Mouse (Mus musculus) heart, embryonic 16.5 days (tissue): ENCODE measurements around the gene Lad1. TPM values are rescaled to one million over a fixed set of nuclear protein-coding genes. Genes with fewer than 3 reads are reported as not detected.

Experiments used
- ATAC-seq: fragments of 200-750 bp; cut with Nextera tagmentation; replicated peaks from 2 replicates; pipeline ENCODE4 v1.8.0; 2017; ENCODE audit warnings: moderate number of reproducible peaks; ENCODE audit not compliant: insufficient read depth, low FRiP score; ENCODE audit errors: extremely low read depth
- H3K27ac ChIP-seq: fragments of 300-500 bp; sonication (generic); 2 replicates; pipeline ENCODE4 v1.5.1; 2014; ENCODE audit warnings: mild to moderate bottlenecking, low read length, control low read depth, moderate library complexity
- H3K27me3 ChIP-seq: fragments of 300-500 bp; sonication (generic); 2 replicates; pipeline ENCODE4 v1.6.1; 2014; ENCODE audit warnings: low read length, mixed read lengths; ENCODE audit not compliant: control insufficient read depth, insufficient read depth
- H3K36me3 ChIP-seq: fragments of 300-500 bp; sonication (generic); 2 replicates; pipeline ENCODE4 v1.6.1; 2014; ENCODE audit not compliant: control insufficient read depth, insufficient read depth
- H3K4me1 ChIP-seq: fragments of 300-500 bp; sonication (generic); 2 replicates; pipeline ENCODE4 v1.6.1; 2014; ENCODE audit warnings: low read length, mixed read lengths; ENCODE audit not compliant: control insufficient read depth, insufficient read depth
- H3K4me2 ChIP-seq: fragments of 300-500 bp; sonication (generic); 2 replicates; pipeline ENCODE4 v1.6.1; 2014; ENCODE audit warnings: low read depth, mild to moderate bottlenecking, control low read depth, low read length
- H3K4me3 ChIP-seq: fragments of 300-500 bp; sonication (generic); 2 replicates; pipeline ENCODE4 v1.5.1; 2014; ENCODE audit warnings: mild to moderate bottlenecking, control low read depth, low read length
- H3K9ac ChIP-seq: fragments of 300-500 bp; sonication (generic); 2 replicates; pipeline ENCODE4 v1.6.1; 2014; ENCODE audit warnings: low read length, control low read depth
- H3K9me3 ChIP-seq: fragments of 300-500 bp; sonication (generic); replicated peaks from 2 replicates; pipeline ENCODE4 v1.6.1; 2016; ENCODE audit warnings: low read length; ENCODE audit not compliant: control insufficient read depth
- WGBS: fragments of 180-500 bp; shearing (Covaris S2); extraction: QIAGEN DNeasy Blood & Tissue Kit; methylation state at CpG from one replicate; pipeline ENCODE4 v1.1.7; 2014; 5-methylcytosine and 5-hydroxymethylcytosine counted together
- polyA plus RNA-seq: library from polyadenylated mRNA; unstranded; fragments of >200 nt; fragmentation: Nextera tagmentation; extraction: Ambion mirVana; gene quantifications from 2 replicates; pipeline ENCODE4 v1.2.1, GENCODE M21; 2015

Gene Lad1
- polyA plus RNA-seq, 1 experiment from 2014 or later = 5.9 TPM

DNA sequence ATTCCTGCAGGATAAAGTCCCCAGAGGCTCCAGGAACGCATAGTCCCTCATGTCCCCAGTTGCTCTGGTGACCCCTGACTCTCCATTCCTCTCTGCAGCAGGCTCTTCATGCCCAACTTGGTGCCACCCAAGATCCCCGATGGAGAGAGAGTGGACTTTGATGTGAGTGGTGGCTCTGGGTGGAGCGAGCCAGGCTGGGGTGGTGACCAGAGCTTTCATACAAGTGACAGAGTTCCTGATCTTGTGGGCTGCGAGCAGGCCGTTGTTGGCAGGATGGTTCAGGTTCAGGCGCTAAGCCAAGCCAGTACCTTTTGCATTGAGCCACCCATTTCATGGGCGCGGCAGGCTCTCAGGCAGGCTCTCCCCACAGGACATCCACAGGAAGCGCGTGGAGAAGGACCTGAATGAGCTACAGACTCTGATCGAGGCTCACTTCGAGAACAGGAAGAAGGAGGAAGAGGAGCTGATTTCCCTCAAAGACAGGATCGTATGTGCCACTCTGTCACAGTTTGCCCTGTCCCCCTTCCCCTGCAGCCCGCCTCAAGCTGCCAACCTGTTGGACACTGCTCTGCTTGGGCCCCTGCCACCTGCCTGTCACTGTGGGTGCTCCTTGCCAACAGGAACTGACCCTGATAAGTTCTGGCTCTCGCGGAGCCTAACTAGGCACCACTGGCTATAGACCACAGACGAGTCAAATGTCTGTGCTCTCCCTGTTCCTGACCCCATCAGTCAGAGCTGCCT lies 29.4 kb downstream of the Lad1 start:
- peaks cover 53% of the 10 kb centered on the region for H3K36me3 ChIP-seq
- no peak overlapping the region for H3K4me3 ChIP-seq
- H3K4me1 ChIP-seq = peaks cover 80% of the 10 kb centered on the region
- no peaks in the 10 kb centered on the region for H3K9me3 ChIP-seq
- ATAC-seq = 0 out of 2 replicates have a peak, but pooled peaks have one; percentile 8
- H3K27ac ChIP-seq = peak overlapping the region; percentile 36
- no peak overlapping the region for H3K4me2 ChIP-seq
- WGBS = 56% methylated on average over 17 of the region's 17 CpGs
- H3K27me3 ChIP-seq = no peaks in the 10 kb centered on the region
- no peak overlapping the region for H3K9ac ChIP-seq

DNA sequence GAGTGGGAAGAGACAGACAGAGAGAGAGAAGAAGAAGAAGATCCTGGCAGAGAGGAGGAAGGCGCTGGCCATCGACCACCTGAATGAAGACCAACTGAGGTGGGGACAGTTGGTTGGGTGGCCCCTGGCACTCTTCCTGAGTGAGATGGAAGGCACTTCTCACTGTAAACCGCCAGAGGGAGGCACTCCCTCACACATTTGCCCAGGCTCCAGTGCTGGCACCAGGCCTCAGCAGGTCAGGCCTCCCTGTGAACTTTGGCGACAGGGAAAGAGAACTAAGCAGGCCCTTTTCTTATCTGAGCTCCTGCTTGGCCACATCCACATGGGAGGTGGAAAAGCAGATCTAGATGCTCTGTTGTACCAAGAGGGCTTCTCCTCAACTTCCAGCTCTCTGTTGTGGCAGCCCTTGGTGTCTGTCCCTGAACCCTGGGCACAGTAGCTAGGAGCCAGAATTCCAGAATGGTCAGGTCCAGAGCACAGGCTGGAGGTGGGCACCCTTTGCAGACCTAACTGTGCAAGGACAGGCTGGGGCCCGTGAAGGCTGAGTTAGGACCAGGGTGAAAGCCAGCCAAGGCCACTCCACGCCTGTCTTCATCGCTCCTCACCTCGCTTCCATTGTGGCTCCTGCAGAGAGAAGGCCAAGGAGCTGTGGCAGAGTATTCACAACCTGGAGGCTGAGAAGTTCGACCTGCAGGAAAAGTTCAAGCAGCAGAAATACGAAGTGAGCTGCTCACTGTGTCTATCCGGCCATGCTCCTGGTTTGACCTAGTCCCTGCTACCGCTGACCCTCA lies 32.5 kb downstream of the Lad1 start:
- Histone ChIP-seq H3K4me2 (no peak overlapping the region), H3K27ac (peak overlapping the region; percentile 48), H3K9ac (no peak overlapping the region), H3K36me3 (peaks cover 52% of the 10 kb centered on the region), H3K4me1 (peaks cover 61% of the 10 kb centered on the region), H3K27me3 (no peaks in the 10 kb centered on the region), H3K4me3 (no peak overlapping the region), H3K9me3 (no peaks in the 10 kb centered on the region)
- ATAC-seq = no peak
- WGBS = 58% methylated on average over 12 of the region's 12 CpGs

DNA sequence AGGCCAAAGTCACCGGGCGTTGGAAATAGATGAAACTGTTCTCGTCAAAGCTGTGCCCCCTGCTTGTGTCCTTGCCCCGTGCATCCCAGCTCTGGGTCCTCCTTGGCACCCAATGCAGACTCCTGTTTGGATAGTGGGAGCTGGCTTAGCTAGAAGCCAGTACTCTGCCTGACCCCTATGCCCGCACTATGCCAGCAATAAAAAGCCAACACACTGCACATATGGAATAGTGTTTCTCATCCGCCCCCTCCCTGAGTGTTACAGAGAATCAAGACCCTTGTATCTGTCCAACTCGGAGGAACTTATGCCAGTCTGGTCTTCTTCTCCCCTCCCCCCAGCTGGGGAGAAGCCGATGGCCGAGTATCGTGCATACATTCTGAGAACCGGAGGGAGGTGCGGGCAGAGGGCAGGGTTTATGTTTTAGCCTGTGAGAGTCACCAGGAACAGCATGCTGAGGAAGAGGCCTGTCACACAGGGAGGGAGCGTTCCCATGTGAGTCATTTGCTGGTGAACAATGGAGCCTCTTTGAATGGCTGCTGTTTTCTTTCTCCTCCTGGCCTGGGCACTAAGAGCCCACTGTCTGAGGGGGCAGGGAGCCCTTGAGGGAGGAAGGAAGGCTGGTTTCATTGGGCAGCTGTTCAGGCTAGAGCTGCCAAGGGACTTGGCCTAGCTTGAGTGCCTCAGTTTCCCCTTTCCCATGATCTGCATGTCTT lies 33.8 kb downstream of the Lad1 start:
- Histone ChIP-seq H3K27me3 (no peaks in the 10 kb centered on the region), H3K9ac (no peak overlapping the region), H3K4me1 (peaks cover 49% of the 10 kb centered on the region), H3K27ac (peak overlapping the region; percentile 48), H3K4me3 (no peak overlapping the region), H3K36me3 (peaks cover 45% of the 10 kb centered on the region), H3K9me3 (no peaks in the 10 kb centered on the region), H3K4me2 (no peak overlapping the region)
- no peak for ATAC-seq
- 54% methylated on average over 13 of the region's 13 CpGs for WGBS

DNA sequence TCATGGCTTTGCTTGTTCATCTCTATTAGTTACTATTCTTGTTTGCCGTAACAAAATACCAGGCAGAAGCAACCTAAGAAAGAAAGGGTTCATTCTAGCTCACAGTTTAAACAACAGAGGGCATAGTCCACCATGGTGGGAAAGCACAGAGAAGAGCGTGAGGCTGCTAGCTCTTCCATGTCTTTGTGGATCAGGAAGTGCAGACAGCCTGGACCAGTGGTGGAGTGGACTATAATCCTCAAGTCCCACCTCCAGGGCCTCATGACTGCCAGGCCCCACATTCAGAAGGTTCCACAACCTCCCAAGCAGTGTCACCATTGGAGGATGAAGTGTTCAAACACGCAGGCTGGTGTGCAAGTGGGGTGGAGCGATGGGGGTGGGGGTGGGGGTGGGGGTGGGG lies 34.8 kb downstream of the Lad1 start:
- H3K27ac ChIP-seq = peak overlapping the region; percentile 48
- peaks cover 40% of the 10 kb centered on the region for H3K4me1 ChIP-seq
- H3K4me3 ChIP-seq = no peak overlapping the region
- no peaks in the 10 kb centered on the region for H3K27me3 ChIP-seq
- H3K36me3 ChIP-seq = peaks cover 40% of the 10 kb centered on the region
- 67% methylated on average over 4 of the region's 4 CpGs for WGBS
- ATAC-seq = no peak
- no peaks in the 10 kb centered on the region for H3K9me3 ChIP-seq
- no peak overlapping the region for H3K4me2 ChIP-seq
- H3K9ac ChIP-seq = no peak overlapping the region

DNA sequence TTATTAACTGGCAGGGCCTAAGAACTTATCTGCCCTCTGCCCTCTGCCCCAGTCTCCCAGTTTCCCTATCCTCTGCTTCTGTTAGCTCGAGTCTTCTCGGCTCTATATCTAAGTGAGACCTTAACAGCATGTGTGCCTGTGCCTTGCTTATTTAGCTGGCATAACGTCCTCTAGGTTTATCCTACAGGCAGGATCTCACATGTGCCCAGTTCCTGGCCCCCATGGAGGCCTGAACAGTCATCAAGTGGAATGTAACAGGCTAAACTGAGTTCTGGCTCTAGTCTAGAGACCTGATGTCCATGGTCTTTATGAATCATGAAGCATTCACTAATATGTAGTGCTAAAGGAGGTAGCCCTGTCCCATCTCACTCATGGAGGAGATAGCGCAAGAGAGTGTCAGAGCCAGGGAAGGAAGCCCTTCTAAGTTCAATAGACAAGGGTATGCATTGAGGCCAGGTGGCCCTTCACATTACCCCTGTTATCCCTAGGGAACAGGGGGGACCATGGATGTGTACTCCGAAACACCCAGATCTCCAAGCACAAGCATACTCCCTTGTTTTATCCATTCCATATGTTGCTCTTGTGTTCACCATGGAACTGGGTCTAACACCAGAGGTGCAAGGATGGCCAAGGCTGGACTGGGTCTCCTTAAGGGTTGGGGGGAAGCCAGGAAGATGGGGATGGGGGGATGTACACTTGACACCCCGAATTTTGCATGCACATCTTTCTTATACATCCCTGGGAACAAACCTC lies 36.4 kb downstream of the Lad1 start:
- Histone ChIP-seq H3K27ac (peak overlapping the region; percentile 60; the same call in 1 of the 2 replicates), H3K4me3 (no peak overlapping the region), H3K36me3 (peaks cover 29% of the 10 kb centered on the region), H3K4me2 (no peak overlapping the region), H3K4me1 (peaks cover 30% of the 10 kb centered on the region), H3K27me3 (no peaks in the 10 kb centered on the region), H3K9me3 (no peaks in the 10 kb centered on the region), H3K9ac (no peak overlapping the region)
- 63% methylated on average over 6 of the region's 6 CpGs for WGBS
- ATAC-seq = peak; percentile 7

DNA sequence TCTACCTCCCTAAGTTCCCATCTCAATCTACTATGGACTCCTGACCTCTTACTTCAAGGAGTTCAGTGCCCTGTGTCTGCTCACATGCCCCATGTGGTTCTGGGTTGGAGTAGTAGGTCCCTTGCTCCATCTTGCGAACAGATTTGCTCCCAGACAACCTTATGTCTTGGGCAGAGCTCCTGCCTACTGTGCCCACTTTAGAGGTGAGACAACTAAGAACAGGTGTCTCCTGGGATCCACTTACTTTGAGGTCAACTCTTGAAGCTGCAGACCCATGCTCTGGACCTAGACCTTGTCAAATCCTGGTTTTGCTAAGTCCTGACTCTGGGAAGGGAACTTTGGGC lies 36.9 kb downstream of the Lad1 start:
- Histone ChIP-seq H3K27me3 (no peaks in the 10 kb centered on the region), H3K4me1 (peaks cover 27% of the 10 kb centered on the region), H3K9ac (no peak overlapping the region), H3K36me3 (peaks cover 25% of the 10 kb centered on the region), H3K4me2 (no peak overlapping the region), H3K4me3 (no peak overlapping the region), H3K27ac (peak overlapping the region; percentile 60; the same call in 1 of the 2 replicates), H3K9me3 (no peaks in the 10 kb centered on the region)
- no peak for ATAC-seq
- 76% methylated on average over 1 of the region's 1 CpGs for WGBS

DNA sequence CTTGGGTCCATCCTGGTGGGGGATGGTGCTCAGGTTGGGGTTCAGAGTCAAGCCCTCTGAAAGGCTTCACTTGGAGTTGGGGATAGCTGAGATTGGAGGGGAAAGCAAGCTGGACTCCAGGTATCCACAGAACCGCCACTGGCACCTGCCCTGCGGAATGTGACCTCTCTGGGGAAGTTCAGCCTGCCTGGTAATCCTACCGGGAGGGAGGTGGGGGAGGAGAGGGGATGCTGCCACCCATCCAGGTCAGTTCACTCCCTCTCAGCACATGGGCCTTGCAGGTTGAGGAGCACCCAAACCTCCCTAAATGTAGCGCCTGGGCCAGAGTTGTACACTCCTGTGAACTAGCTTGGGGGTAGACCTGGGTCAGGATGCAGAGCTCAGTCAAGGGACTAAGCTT lies 37.7 kb downstream of the Lad1 start:
- WGBS = 45% methylated on average over 4 of the region's 4 CpGs
- ATAC-seq = 0 out of 2 replicates have a peak, but pooled peaks have one; percentile 3

DNA sequence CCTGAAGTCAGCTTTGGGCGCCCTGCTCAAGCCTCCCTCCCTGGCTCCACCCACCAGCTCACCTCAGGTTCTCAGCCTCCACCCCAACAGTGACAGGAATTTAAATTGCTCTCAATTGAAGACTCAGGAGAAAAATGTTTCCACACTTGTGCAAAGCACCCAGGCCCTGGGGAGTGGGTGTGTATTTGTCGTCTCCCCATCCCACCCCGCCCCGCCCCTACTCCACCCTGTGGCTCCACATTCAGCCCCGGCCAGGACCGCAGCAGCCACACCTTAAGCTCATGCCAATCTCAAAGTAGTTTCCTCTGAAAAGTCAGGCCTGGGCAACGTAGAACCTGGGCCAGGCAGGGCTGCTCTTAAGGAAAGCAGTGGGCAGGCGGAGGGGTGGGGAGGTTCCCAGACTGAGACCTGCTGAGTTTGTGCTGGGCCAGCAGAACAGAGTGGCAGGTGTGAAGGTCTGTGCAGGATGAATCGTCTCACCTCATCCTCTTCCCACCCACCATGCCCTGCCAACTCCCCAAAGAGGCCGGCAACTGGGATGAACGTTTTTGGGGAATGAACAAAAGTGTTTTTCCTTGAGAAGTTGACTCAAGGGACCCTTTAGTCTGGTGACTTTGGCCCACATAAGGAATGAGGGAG lies 38.9 kb downstream of the Lad1 start:
- WGBS = 57% methylated on average over 11 of the region's 11 CpGs
- peaks cover 7% of the 10 kb centered on the region for H3K36me3 ChIP-seq
- no peak overlapping the region for H3K27ac ChIP-seq
- no peak overlapping the region for H3K4me2 ChIP-seq
- no peak overlapping the region for H3K9ac ChIP-seq
- no peaks in the 10 kb centered on the region for H3K27me3 ChIP-seq
- no peak for ATAC-seq
- H3K4me3 ChIP-seq = no peak overlapping the region
- no peaks in the 10 kb centered on the region for H3K9me3 ChIP-seq
- H3K4me1 ChIP-seq = peaks cover 22% of the 10 kb centered on the region

More for the DNA sequence above, 37.7 kb downstream of the Lad1 start:
- Histone ChIP-seq H3K4me1 (peaks cover 21% of the 10 kb centered on the region), H3K27ac (peak overlapping the region; percentile 60), H3K27me3 (no peaks in the 10 kb centered on the region), H3K9ac (no peak overlapping the region), H3K36me3 (peaks cover 17% of the 10 kb centered on the region), H3K4me3 (no peak overlapping the region), H3K9me3 (no peaks in the 10 kb centered on the region), H3K4me2 (no peak overlapping the region)
